Mouse (Mus musculus): ENCODE data around the gene Smad6. TPM values are rescaled to one million over a fixed set of nuclear protein-coding genes. Genes with fewer than 3 reads are reported as not detected.

The Smad6 gene
- polyA plus RNA-seq, 1 experiment, result 2.6 TPM

DNA sequence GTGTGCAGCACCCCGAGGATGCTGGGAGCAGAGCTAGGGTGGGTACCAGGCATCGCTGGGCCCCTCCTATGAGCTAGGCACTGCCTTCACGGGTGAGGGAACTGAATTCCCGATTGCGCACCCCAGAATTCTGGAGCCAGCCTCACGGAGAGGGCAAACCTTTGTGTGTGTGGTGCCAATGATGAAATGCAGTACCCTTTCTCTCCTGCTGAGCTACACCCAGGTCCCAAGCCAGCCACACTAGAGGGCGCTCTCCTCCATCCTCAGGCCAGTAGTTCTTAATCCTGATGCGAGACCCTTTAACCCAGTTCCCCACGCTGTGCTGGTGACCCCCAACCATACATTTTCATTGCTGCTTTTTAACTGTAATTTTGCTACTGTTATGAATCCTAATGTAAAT lies 65.8 kb downstream of the Smad6 start:
- TF ChIP-seq CTCF (IDR thresholded peaks at IDR 0.05; ENCODE audit: extremely low read depth, insufficient read depth, low read length) (peak; percentile 96), POLR2A (IDR thresholded peaks at IDR 0.05; ENCODE audit: extremely low read depth, insufficient read depth, low read length) (no peak)
- Histone ChIP-seq H3K27ac (ENCODE audit: insufficient read depth, low read length) (no peak overlapping the region), H3K4me3 (ENCODE audit: insufficient read depth, low read length) (no peak overlapping the region), H3K4me1 (ENCODE audit: control insufficient read depth, insufficient read depth, low read length) (no peaks in the 10 kb centered on the region)

DNA sequence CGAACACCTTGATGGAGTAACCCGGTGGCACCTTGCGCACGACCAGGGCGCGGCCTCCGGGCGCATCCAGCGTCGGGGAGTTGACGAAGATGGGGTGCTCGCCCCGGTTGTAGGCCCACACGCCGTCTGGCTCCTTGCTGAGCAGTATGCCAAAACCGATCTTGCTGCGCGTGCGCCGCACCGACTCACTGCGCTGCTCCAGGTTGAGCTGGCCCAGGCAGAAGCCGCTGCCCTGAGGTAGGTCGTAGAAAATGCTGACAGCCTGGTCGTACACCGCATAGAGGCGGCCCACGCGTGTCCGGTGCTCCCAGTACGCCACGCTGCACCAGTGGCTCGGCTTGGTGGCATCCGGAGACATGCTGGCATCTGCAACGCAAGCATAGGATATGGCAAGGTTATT lies 68.2 kb downstream of the Smad6 start:
- H3K4me1 ChIP-seq (ENCODE audit: control insufficient read depth, insufficient read depth, low read length), result no peaks in the 10 kb centered on the region
- H3K27ac ChIP-seq (ENCODE audit: insufficient read depth, low read length), result no peak overlapping the region
- peak overlapping the region; percentile 54 for H3K4me3 ChIP-seq (ENCODE audit: insufficient read depth, low read length)
- TF ChIP-seq POLR2A (IDR thresholded peaks at IDR 0.05; ENCODE audit: extremely low read depth, insufficient read depth, low read length) (peak; percentile 46; the same call in 1 of the 2 replicates), CTCF (IDR thresholded peaks at IDR 0.05; ENCODE audit: extremely low read depth, insufficient read depth, low read length) (no peak)

DNA sequence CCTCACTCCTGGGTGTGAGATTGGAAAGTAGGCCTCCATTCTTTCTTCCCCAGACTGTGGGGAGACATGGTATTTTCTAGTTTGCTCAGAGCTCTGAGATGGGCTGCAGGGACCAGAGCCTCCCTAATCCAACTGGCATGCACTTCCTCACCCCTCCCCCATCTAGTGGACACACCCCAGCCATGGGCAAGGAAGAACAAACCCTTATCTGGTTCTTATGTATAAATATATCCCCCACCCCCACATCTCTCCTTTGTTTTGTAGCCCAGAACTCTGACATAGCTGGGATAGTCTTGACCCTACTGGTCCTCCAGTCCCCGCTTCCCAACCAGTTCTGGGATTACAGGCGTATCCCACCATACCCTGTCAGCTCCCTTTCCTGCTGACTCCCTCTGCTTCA lies 69.3 kb downstream of the Smad6 start:
- Histone ChIP-seq H3K4me3 (ENCODE audit: insufficient read depth, low read length) (no peak overlapping the region), H3K4me1 (ENCODE audit: control insufficient read depth, insufficient read depth, low read length) (no peaks in the 10 kb centered on the region), H3K27ac (ENCODE audit: insufficient read depth, low read length) (no peak overlapping the region)
- no peak for TF ChIP-seq POLR2A (IDR thresholded peaks at IDR 0.05; ENCODE audit: extremely low read depth, insufficient read depth, low read length)

DNA sequence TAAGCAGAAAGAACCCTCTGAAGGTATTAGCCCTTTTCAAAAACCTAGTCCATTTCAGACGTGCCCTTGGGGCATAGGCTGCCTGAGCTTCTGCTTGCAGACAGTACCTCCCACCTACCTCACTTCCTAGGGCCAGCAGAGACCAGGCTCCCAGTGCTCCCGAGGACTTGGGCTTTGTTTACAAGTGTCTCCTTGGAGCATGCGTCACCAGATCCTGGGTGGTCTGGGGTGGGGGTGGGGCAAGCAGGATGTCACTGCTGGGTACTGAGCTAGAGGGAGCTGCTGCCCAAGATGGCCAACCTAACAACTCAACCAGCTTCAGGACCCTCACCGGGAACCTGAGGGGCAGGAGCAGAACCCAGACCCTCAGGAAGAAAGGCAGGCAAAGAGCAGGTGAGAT lies 71.5 kb downstream of the Smad6 start:
- TF ChIP-seq POLR2A (IDR thresholded peaks at IDR 0.05; ENCODE audit: extremely low read depth, insufficient read depth, low read length) (no peak), CTCF (IDR thresholded peaks at IDR 0.05; ENCODE audit: extremely low read depth, insufficient read depth, low read length) (no peak)
- no peaks in the 10 kb centered on the region for H3K4me1 ChIP-seq (ENCODE audit: control insufficient read depth, insufficient read depth, low read length)
- no peak overlapping the region for H3K27ac ChIP-seq (ENCODE audit: insufficient read depth, low read length)
- no peak overlapping the region for H3K4me3 ChIP-seq (ENCODE audit: insufficient read depth, low read length)

DNA sequence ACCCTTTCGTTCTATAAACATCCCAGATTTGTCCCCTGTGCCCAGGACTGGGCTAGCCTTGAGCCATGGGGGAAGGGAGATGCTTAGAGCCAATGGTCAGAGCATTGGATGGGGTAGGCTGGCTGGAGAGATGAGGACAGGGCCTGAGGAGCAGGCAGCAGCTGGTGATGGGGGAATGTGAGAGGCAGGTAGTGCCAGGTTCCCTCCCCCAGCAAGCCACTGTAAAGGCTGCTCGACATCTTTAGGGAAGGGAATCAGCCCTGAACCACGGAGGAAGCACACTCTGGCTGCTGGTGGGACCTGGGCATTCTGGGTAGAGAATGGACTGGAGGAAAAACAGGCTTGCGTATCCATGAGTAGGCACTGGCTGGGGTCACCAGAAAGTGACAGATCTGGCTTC lies 72.5 kb downstream of the Smad6 start:
- Histone ChIP-seq H3K27ac (ENCODE audit: insufficient read depth, low read length) (no peak overlapping the region), H3K4me1 (ENCODE audit: control insufficient read depth, insufficient read depth, low read length) (no peaks in the 10 kb centered on the region), H3K4me3 (ENCODE audit: insufficient read depth, low read length) (no peak overlapping the region)
- TF ChIP-seq POLR2A (IDR thresholded peaks at IDR 0.05; ENCODE audit: extremely low read depth, insufficient read depth, low read length) (no peak), CTCF (IDR thresholded peaks at IDR 0.05; ENCODE audit: extremely low read depth, insufficient read depth, low read length) (no peak)

DNA sequence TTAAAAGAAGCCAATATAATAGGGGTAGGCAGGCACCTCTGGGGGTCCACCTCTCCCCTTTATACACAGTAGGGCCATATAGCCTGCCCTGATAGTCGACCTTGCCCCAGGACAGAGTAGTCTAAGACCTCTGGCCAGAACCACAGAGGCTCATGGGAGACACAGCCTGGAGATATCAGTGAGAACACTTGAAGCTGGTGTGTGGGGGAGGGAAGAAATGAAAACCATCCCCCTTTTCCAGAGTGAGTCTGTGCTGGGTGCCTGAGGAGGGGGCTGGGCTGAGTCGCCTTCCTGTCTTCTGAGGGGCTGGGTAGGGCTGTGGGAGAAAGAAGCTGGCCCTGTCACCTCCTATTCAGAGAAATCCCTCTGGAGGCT lies 79.3 kb downstream of the Smad6 start:
- H3K4me3 ChIP-seq (ENCODE audit: insufficient read depth, low read length), result no peak overlapping the region
- H3K4me1 ChIP-seq (ENCODE audit: control insufficient read depth, insufficient read depth, low read length), result 0 out of 2 replicates have a peak, but pooled peaks cover 2% of the 10 kb centered on the region
- H3K27ac ChIP-seq (ENCODE audit: insufficient read depth, low read length), result no peak overlapping the region
- TF ChIP-seq CTCF (IDR thresholded peaks at IDR 0.05; ENCODE audit: extremely low read depth, insufficient read depth, low read length) (no peak), POLR2A (IDR thresholded peaks at IDR 0.05; ENCODE audit: extremely low read depth, insufficient read depth, low read length) (no peak)

DNA sequence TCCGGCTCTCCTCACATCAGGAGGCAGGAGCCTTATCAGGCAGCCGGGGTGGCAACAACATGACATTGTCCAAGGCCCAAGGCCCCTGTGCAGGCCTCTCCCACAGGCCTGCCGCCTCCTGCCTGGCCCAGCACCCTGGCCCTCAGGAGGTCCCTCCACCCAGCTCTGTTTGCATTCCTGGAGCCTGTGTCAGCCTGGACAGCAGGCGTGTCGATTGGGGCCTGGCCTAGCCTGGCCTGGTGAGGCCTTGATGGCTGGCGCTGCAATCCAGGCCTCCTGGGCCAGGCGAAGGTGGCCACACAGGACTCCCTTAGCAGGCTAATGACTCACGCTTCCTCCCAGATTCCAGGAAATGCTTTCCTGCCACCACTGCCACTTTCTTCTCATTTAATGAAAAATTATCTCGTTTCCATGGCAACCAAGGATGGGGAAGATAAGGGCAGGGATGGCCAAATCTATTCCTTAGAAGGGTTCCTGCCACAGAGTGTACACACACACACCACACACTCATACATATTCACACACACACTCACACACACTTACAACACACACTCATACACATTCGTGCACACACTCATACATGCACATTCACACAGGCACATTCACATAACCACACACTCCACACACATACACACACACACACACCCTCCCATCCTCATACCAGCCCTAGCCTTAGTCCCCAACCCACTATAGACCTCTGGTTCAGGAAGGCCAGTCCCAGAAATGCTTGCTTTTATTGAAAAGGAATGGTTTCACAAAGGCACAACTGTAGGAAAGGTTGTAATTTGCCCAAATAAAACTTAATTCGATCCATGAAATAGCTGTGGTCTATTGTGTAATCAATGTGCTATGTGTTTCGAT lies 79.9 kb downstream of the Smad6 start:
- Histone ChIP-seq H3K27ac (ENCODE audit: insufficient read depth, low read length) (no peak overlapping the region), H3K4me1 (ENCODE audit: control insufficient read depth, insufficient read depth, low read length) (0 out of 2 replicates have a peak, but pooled peaks cover 2% of the 10 kb centered on the region), H3K4me3 (ENCODE audit: insufficient read depth, low read length) (no peak overlapping the region)
- no peak for TF ChIP-seq POLR2A (IDR thresholded peaks at IDR 0.05; ENCODE audit: extremely low read depth, insufficient read depth, low read length)
- no peak for TF ChIP-seq CTCF (IDR thresholded peaks at IDR 0.05; ENCODE audit: extremely low read depth, insufficient read depth, low read length)

DNA sequence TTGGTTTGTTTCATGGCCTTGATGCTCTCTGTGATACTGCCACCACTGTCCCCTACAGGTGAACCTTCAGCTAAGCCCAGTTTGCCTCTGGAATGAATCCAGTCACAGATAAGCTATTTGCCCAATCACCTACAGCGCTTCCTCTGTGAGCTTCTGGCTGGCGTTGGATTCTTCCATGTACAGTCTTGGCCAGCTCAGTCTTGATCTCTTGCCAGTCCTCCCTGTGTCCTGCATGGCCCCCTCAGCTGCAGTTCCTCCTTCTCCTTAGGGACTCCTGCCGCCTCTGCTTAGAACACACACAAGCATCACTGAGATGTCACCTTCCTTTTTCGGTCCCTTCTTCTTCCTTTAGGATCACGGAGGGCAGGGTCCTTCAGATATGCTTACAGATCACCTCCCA lies 85.6 kb downstream of the Smad6 start:
- TF ChIP-seq CTCF (IDR thresholded peaks at IDR 0.05; ENCODE audit: extremely low read depth, insufficient read depth, low read length) (no peak), POLR2A (IDR thresholded peaks at IDR 0.05; ENCODE audit: extremely low read depth, insufficient read depth, low read length) (no peak)
- no peak overlapping the region for H3K27ac ChIP-seq (ENCODE audit: insufficient read depth, low read length)
- no peaks in the 10 kb centered on the region for H3K4me1 ChIP-seq (ENCODE audit: control insufficient read depth, insufficient read depth, low read length)
- H3K4me3 ChIP-seq (ENCODE audit: insufficient read depth, low read length), result no peak overlapping the region

DNA sequence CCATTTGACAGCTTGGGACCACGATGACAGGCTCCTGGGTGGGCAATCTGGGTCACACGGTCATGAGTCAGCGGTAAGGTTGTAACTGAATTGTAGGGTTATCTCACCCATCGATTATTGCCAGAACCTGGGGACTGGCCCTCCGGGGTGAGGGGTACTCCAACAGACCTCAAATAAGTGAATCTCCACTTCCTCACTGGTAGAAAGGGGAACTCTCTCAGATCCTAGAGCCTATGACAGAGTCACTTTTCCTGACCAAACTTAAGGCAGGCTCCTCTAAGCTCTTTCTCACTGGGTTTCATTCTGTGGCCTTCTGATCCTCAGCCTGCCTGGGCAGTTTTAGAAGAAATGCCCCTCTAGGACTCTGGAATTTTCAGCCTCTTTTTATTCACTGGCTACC lies 88.8 kb downstream of the Smad6 start:
- Histone ChIP-seq H3K27ac (ENCODE audit: insufficient read depth, low read length) (no peak overlapping the region), H3K4me3 (ENCODE audit: insufficient read depth, low read length) (no peak overlapping the region), H3K4me1 (ENCODE audit: control insufficient read depth, insufficient read depth, low read length) (no peaks in the 10 kb centered on the region)
- TF ChIP-seq CTCF (IDR thresholded peaks at IDR 0.05; ENCODE audit: extremely low read depth, insufficient read depth, low read length) (no peak), POLR2A (IDR thresholded peaks at IDR 0.05; ENCODE audit: extremely low read depth, insufficient read depth, low read length) (no peak)

DNA sequence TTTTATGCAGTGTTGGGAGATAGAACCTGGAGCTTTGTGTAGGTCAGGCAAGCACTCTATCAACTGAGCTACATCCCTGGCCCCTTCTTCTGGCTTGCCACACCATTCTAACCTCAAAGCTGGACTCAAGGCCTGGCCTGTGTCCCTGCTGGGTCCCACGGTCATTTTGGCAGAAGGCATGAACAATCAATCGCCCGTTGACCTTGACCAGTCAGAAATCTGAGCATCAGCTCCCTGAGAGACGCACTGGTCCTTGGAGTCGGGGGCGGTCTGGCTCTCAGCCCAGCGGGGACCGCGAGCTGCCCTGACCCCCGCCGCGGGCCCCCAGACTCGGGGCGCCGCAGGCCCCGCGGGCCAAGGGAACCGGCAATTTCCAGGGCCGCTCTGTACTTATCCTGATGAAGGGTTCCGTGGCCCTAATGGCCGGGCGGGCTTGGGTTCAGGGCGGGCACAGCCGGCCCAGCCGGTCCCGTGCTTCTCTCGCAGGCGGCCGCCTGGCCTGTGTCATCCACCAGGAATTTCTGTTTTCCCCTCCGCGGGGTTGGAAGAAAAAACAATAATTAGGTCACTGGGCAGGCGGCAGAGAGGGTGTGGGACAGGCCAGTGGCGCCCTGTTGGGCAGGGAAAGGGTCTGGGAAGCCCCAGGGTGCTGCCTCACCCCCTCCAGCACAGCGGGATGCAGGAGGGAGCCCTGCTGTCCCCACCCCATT lies 94.4 kb downstream of the Smad6 start:
- no peak overlapping the region for H3K27ac ChIP-seq (ENCODE audit: insufficient read depth, low read length)
- no peaks in the 10 kb centered on the region for H3K4me1 ChIP-seq (ENCODE audit: control insufficient read depth, insufficient read depth, low read length)
- TF ChIP-seq POLR2A (IDR thresholded peaks at IDR 0.05; ENCODE audit: extremely low read depth, insufficient read depth, low read length) (no peak), CTCF (IDR thresholded peaks at IDR 0.05; ENCODE audit: extremely low read depth, insufficient read depth, low read length) (no peak)
- H3K4me3 ChIP-seq (ENCODE audit: insufficient read depth, low read length), result no peak overlapping the region
